Mouse (Mus musculus) T-cell, adult 2 months (primary cell): ENCODE measurements around the gene Inhbe.
A peak's percentile ranks its signal among the peaks of the same experiment; 100 is the strongest.
"Not testable (repeated sequence)": the region's sequence is repeated elsewhere in the genome, so short reads cannot be mapped to it uniquely, and the experiment has no call there.

Experiments used
- DNase-seq: peaks from one replicate; pipeline ENCODE4 v3.0.0; 2022; ENCODE audit warnings: low spot score

The Inhbe gene

DNA sequence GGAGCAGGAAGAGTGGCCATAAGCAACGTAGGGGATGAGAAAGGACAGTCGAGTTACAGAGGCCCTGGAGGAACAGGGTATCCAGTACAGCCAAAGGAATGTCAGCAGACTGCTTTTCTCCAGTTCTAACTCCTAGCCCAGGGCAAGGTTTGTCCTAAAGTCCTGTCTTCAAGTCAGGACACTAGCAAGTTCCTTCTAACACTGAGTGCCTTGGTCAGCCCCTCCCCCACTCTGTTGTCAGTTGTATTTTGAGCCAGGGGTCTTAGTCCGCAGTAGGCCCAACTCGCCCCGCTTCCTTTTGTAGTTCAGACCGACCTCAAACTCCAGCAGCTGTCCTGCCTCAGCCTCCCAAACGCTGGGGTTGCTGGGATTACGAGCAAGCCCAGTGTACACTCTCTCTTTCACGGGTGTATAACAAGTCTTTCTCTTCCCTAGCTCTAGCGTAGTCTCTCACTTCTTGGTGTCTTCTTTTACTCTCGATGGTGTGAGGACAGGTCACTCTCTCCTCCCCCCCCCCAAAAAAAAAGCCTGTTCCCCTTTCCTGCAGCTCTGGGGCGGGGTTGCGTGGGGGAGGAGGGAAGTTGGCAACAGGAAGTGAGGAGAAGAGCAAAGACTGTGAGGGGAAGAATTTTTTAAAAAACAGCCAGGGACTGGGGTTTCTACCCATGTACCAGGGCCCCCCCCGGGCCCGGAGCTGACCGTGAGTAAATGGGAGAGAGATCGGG is 30.9 kb downstream of the Inhbe start:
- DNase-seq = no peak

DNA sequence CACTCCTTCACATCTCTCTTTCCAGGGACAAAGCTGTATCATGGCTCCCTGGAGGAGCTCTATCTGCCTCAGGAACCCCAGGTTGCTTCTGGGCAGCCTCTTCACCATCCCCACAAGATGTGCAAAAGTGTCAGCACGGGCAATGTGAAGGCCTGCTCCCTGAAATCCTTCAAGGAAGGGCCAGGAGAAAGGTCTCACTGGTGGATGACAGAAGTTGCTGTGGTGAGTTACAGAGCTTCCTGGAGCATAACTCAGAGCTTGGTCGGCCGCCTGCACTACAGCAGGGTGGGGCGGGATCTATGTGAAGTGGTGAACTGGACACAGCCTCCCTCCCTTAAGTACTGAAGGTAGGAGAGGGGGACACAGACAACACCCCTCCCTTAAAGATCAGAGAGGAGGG is 31.5 kb downstream of the Inhbe start:
- no peak for DNase-seq

DNA sequence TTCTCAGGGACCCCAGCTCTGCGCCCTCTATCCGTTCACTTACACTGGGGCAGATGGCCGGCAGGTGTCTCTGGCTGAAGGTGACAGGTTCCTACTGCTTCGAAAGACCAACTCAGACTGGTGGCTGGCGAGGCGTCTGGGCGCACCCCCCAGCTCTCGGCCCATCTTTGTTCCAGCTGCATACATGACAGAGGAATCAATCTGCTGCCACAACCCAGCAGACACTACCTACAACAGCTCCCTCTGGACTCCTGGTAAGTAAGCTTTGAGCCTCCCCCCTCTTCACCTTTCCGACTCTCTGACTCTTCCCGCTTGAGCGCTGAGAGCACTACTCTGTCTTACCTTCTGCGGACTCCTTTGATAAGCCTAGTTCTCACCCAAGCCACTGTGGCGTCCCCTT is 32.0 kb downstream of the Inhbe start:
- peak; percentile 40 for DNase-seq

- peak; percentile 63 for DNase-seq
These were observed 32.6 kb downstream of the Inhbe start, which contains the start of gene Arhgap9 for GRCm38 (mm10) chr10:127321621-127322020. Arhgap9 (plus strand) TSS chr10:127321964.

DNA sequence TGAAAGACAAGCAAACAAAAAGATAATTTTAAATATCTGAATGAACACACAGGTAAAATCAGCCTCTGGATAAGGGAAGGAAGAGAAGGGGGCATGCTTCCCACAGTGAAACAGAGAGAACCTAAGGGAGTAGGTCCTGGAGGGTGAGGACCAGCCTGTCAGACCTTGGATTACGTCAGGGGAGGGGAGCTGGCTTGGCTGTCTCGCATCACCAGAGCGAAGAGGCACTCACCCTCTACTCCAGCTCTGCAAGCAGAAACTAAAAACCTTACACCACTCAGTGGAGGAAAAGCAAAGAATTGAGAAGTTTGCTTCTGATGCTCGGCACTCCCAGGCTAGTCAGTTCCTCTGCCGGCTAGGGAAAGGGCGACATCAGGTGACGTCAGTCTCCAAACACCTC is 34.2 kb downstream of the Inhbe start:
- no peak for DNase-seq

DNA sequence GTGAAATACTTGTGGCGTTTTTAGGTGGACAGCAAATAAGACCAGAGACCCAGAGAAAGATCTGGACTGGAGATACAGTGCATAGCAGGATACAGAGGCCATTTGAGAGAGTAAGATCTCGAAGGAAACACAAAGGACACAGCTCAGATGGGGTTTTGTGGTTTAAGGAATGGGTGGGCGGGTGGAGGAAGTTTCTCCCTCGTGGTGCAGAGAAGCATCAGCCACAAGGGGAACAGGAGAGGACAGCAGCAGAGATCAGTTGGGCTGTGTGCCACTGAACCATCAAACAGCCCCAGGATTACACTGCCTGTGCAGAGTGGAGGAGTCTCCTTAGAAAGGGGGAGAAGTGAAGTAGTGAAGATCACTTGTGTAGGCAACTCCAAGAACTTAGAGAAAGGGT is 36.2 kb downstream of the Inhbe start:
- DNase-seq = no peak

GRCm38 (mm10) chr10:127317277-127317676 is 36.9 kb downstream of the Inhbe start:
- DNase-seq = no peak

DNA sequence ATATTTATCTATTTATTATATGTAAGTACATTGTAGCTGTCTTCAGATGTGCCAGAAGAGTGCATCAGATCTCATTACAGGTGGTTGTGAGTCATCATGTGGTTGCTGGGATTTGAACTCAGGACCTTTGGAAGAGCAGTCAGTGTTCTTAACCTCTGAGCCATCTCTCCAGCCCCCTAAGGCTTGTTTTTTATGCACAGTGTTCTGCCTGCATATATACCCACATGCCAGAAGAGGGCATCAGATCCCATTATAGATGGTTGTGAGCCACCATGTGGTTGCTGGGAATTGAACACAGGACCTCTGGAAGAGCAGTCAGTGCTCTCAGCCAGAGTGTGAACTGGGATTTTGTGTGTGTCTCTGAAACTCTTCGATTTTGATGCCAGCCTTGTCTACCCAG is 39.3 kb downstream of the Inhbe start:
- DNase-seq = not testable (repeated sequence)

DNA sequence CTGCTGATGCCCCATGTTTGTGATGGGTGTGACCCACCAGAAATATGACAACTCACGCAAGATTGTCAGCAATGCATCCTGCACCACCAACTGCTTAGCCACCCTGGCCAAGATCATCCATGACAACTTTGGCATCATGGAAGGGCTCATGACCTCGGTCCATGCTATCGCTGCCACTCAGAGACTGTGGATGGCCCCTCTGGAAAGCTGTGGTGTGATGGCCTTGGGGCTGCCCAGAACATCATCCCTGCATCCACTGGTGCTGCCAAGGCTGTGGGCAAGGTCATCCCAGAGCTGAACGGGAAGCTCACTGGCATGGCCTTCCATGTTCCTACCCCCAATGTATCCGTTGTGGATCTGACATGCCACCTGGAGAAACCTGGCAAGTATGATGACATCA is 40.7 kb downstream of the Inhbe start:
- DNase-seq = not testable (repeated sequence)

DNA sequence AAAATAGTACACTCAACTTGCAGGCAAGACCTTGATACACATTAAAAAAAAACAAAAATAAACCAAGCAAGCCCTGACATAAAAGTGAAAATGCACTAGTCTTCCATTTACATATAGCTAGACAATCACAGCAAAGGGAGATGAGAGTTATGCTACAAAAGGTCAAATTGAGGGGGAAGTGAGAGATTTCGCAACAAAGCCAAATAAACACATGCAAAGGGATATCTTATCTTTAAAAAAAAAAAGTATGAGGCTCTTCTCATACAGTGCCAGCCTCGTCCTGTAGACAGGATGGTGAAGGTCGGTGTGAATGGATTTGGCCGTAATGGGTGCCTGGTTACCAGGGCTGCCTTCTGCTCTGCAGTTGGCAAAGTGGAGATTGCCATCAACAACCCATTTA is 41.4 kb downstream of the Inhbe start:
- no peak for DNase-seq

- DNase-seq = peak; percentile 79
These were observed 41.9 kb downstream of the Inhbe start for GRCm38 (mm10) chr10:127312356-127312676.

DNA sequence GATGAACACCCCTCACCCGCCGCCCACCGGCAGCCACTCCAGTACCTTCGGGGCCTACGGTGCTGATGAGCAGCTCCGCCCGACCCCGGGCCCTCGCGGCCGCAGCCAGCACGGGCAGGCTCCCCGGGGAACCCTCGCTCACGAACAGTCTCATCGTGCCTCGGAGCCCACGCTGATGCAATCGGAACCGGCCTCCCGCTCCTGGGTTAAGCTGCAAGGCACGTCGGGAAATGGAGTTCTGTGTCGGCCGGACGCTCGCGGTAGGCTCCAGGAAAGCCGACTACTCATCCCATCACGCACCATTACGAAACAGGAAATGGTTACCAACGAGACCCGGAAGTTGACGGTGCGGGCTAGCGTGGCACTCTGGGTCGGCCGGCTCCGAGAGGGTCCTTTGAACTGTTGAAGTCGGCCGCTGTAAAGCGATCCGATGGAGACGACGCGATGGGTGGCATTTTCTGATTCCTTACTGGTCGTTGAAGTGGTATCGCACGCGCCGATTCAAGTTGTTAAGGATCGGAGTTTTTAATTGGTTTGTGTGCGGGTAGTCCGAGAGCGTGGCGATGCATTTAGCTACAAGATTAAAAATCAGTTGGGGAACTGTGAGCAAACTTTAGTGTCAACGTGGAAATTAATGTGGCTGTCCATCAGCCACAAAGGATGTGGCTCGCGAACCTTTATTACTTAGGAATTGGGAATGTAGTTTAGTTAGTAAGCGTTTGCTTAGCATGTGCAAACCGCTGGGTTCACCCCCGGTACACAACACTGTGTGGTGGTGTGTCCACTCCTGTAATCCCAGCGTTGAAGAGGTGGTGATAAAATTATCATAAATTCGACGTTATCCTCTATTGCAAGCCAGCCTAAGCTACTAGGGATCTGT is 42.5 kb downstream of the Inhbe start, which contains the start of gene Mars:
TSS of gene Mars (minus strand) at position 311 of the 880 bp plus-strand sequence.
- DNase-seq = peak; percentile 96

DNA sequence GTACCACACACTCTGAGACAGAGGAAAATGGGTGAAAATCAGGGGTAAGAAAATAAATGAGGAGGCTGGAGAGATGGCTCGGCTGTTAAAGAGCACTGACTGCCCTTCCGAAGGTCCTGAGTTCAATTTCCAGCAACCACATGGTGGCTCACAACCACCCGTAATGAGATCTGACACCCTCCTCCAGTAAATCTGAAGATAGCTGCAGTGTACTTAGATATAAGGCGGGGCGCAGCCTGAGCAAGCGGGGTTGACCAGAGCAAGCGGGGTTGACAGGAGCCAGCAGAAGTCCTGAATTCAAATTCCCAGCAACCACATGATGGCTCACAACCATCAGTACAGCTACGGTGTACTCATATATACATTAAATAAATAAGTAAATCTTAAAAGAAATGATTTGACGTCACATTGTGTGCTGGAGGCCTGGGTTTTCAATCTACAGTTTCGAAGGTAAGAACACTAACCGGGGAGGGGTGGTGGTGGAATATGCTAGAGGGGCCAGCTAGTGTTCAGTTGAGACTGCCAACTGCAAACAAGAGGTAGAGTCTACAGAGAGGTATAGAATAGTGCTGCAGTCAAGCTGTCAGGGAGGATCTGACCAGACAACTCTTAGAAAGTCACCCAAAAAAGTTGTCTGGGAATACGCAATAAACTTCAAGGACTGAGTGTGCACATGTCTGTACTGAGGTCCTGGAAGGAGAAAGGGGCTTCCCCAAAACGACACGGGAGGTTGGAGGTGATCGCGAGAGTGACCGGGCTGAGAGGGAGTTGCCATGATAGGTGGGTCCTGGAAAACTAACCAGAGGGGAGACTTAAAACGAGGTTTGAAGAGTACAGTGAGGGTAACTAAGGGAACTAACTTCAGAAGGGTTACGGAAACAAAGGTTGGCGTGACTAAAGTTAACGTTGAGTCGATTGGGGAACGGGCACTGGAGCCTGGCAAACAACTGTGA is 43.4 kb downstream of the Inhbe start:
- DNase-seq = no peak

DNA sequence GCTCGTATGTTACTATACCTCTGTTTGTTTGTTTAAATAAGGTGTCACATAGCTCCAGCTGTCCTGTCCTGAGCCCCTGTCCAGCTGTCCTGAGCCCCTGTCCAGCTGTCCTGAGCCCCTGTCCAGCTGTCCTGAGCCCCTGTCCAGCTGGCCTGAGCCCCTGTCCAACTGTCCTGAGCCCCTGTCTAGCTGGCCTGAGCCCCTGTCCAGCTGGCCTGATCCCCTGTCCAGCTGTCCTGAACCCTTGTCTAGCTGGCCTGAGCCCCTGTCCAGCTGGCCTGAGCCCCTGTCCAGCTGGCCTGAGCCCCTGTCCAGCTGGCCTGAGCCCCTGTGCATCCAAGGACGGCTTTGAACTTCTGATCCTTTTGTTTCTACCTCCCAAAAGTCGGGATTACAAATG is 45.0 kb downstream of the Inhbe start:
- not testable (repeated sequence) for DNase-seq

DNA sequence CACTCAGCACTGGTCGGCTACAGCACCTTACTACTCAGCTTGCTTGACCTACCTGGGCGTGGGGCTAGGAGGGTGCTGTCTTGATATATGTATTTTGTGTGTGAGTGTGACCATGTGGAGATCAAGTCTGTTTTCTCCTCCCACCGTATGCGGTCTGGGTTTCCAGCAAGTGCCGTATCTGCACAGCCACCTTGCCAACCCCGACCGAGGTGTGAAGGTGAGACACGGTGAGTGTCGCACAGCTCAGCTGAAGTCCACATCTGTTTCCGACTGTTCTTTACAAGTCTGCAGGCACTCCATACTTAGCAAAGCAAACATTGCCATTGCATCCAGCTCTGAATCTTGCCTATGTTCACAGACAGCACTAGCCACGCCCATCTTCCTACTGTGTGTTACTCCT is 51.1 kb downstream of the Inhbe start:
- DNase-seq = no peak

- DNase-seq = no peak
These were observed 53.9 kb downstream of the Inhbe start for GRCm38 (mm10) chr10:127300361-127300760.
